Mouse (Mus musculus): ENCODE measurements around the gene Bcas3. TPM values are rescaled to one million over a fixed set of nuclear protein-coding genes. Genes with fewer than 3 reads are reported as not detected.
A peak's percentile ranks its signal among the peaks of the same experiment; 100 is the strongest.

The Bcas3 gene
- polyA plus RNA-seq, 1 experiment from 2014 or later = 24.8 TPM

- 3% methylated on average over 18 of the region's 18 CpGs for WGBS
- no peaks in the 10 kb centered on the region for H3K9me3 ChIP-seq (ENCODE audit: control insufficient read depth, low read length)
- H3K27me3 ChIP-seq (replicated peaks; ENCODE audit: control insufficient read depth, insufficient read depth, low read length) = peaks cover 100% of the 10 kb centered on the region
- DNase-seq (ENCODE audit: low spot score) (no peak), ATAC-seq (replicated peaks; ENCODE audit: low FRiP score) (no peak)
- H3K4me1 ChIP-seq (replicated peaks; ENCODE audit: control insufficient read depth, insufficient read depth, low read length) = peaks cover 17% of the 10 kb centered on the region
- H3K36me3 ChIP-seq (ENCODE audit: control insufficient read depth, insufficient read depth, low read length) = no peaks in the 10 kb centered on the region
- peak overlapping the region; percentile 60 for H3K4me2 ChIP-seq
- 0 out of 2 replicates have a peak overlapping the region, but pooled peaks have one; percentile 35 for H3K9ac ChIP-seq (ENCODE audit: low read depth, low read length)
- no peak overlapping the region for H3K27ac ChIP-seq (ENCODE audit: low read depth, low read length)
- peak overlapping the region; percentile 38 for H3K4me3 ChIP-seq (ENCODE audit: low read depth, low read length)
These were observed 484.3 kb downstream of the Bcas3 start for GRCm38 (mm10) chr11:85837291-85837647.

- Histone ChIP-seq H3K4me1 (replicated peaks; ENCODE audit: control insufficient read depth, insufficient read depth, low read length) (peaks cover 14% of the 10 kb centered on the region), H3K4me3 (ENCODE audit: low read depth, low read length) (peak overlapping the region; percentile 38), H3K9ac (ENCODE audit: low read depth, low read length) (peak overlapping the region; percentile 39), H3K36me3 (ENCODE audit: control insufficient read depth, insufficient read depth, low read length) (no peaks in the 10 kb centered on the region), H3K27ac (ENCODE audit: low read depth, low read length) (no peak overlapping the region), H3K4me2 (peak overlapping the region; percentile 60), H3K9me3 (ENCODE audit: control insufficient read depth, low read length) (no peaks in the 10 kb centered on the region), H3K27me3 (replicated peaks; ENCODE audit: control insufficient read depth, insufficient read depth, low read length) (peaks cover 100% of the 10 kb centered on the region)
- under 1% methylated on average over 64 of the region's 67 CpGs for WGBS
- ATAC-seq (replicated peaks; ENCODE audit: low FRiP score) = no peak
- DNase-seq (ENCODE audit: low spot score) = peak; percentile 60
These were observed 484.9 kb downstream of the Bcas3 start for GRCm38 (mm10) chr11:85837648-85838423.

GRCm38 (mm10) chr11:85838424-85839257, 485.7 kb downstream of the Bcas3 start:
- peaks cover 99% of the 10 kb centered on the region for H3K27me3 ChIP-seq (replicated peaks; ENCODE audit: control insufficient read depth, insufficient read depth, low read length)
- no peak overlapping the region for H3K27ac ChIP-seq (ENCODE audit: low read depth, low read length)
- peak overlapping the region; percentile 38 for H3K4me3 ChIP-seq (ENCODE audit: low read depth, low read length)
- peak overlapping the region; percentile 60 for H3K4me2 ChIP-seq
- 12% methylated on average over 20 of the region's 20 CpGs for WGBS
- ATAC-seq (replicated peaks; ENCODE audit: low FRiP score) = no peak
- H3K4me1 ChIP-seq (replicated peaks; ENCODE audit: control insufficient read depth, insufficient read depth, low read length) = peaks cover 11% of the 10 kb centered on the region
- no peaks in the 10 kb centered on the region for H3K9me3 ChIP-seq (ENCODE audit: control insufficient read depth, low read length)
- DNase-seq (ENCODE audit: low spot score) = no peak
- 0 out of 2 replicates have a peak overlapping the region, but pooled peaks have one; percentile 39 for H3K9ac ChIP-seq (ENCODE audit: low read depth, low read length)
- no peaks in the 10 kb centered on the region for H3K36me3 ChIP-seq (ENCODE audit: control insufficient read depth, insufficient read depth, low read length)

GRCm38 (mm10) chr11:85839258-85840030, 486.5 kb downstream of the Bcas3 start:
- Histone ChIP-seq H3K36me3 (ENCODE audit: control insufficient read depth, insufficient read depth, low read length) (no peaks in the 10 kb centered on the region), H3K9ac (ENCODE audit: low read depth, low read length) (no peak overlapping the region), H3K4me1 (replicated peaks; ENCODE audit: control insufficient read depth, insufficient read depth, low read length) (peaks cover 15% of the 10 kb centered on the region), H3K9me3 (ENCODE audit: control insufficient read depth, low read length) (no peaks in the 10 kb centered on the region), H3K27ac (ENCODE audit: low read depth, low read length) (no peak overlapping the region), H3K4me3 (ENCODE audit: low read depth, low read length) (no peak overlapping the region; the same call in 1 of the 2 replicates), H3K27me3 (replicated peaks; ENCODE audit: control insufficient read depth, insufficient read depth, low read length) (peaks cover 97% of the 10 kb centered on the region), H3K4me2 (no peak overlapping the region; the same call in 1 of the 2 replicates)
- 13% methylated on average over 7 of the region's 7 CpGs for WGBS
- DNase-seq (ENCODE audit: low spot score) = no peak
- no peak for ATAC-seq (replicated peaks; ENCODE audit: low FRiP score)

DNA sequence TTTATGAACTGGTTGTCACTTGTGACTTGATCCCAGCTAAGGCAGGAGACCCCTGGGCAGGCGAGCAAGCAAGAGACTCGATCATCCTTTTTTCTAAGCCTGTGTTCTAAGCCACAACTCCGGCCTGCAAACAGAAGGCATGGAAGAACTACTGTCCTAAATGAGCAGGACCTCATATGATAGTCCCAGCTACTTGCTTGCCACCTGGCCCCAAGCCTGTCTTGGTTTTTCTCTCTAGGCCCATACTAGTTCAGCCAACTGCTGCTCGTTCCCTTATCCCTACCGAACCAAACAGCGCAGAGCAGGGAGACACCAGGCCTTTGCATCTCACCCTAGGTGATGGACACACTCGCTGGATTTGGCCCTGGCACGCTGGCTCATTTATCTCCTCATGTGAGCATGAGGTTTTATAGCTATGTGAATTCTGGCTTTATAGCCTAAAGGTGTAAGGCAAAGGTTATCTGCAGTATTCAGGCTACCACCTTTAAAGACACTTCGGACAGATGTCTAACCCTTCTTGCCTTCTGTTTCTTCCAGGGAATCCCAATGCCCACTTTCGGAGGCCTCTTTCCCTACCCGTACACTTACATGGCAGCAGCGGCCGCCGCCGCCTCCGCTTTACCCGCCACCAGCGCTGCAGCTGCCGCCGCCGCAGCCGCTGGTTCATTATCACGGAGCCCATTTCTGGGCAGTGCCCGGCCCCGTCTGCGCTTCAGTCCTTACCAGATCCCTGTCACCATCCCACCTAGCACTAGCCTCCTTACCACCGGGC, 487.2 kb downstream of the Bcas3 start:
- 7% methylated on average over 27 of the region's 27 CpGs for WGBS
- DNase-seq (ENCODE audit: low spot score) (no peak), ATAC-seq (replicated peaks; ENCODE audit: low FRiP score) (no peak)
- no peak overlapping the region for H3K27ac ChIP-seq (ENCODE audit: low read depth, low read length)
- 0 out of 2 replicates have a peak overlapping the region, but pooled peaks have one; percentile 12 for H3K9ac ChIP-seq (ENCODE audit: low read depth, low read length)
- no peaks in the 10 kb centered on the region for H3K36me3 ChIP-seq (ENCODE audit: control insufficient read depth, insufficient read depth, low read length)
- peak overlapping the region; percentile 47 for H3K4me2 ChIP-seq
- H3K9me3 ChIP-seq (ENCODE audit: control insufficient read depth, low read length) = no peaks in the 10 kb centered on the region
- H3K4me1 ChIP-seq (replicated peaks; ENCODE audit: control insufficient read depth, insufficient read depth, low read length) = peaks cover 17% of the 10 kb centered on the region
- peak overlapping the region; percentile 13 for H3K4me3 ChIP-seq (ENCODE audit: low read depth, low read length)
- peaks cover 97% of the 10 kb centered on the region for H3K27me3 ChIP-seq (replicated peaks; ENCODE audit: control insufficient read depth, insufficient read depth, low read length)

- 6% methylated on average over 21 of the region's 21 CpGs for WGBS
- Histone ChIP-seq H3K4me1 (replicated peaks; ENCODE audit: control insufficient read depth, insufficient read depth, low read length) (peaks cover 17% of the 10 kb centered on the region), H3K9ac (ENCODE audit: low read depth, low read length) (0 out of 2 replicates have a peak overlapping the region, but pooled peaks have one; percentile 12), H3K27me3 (replicated peaks; ENCODE audit: control insufficient read depth, insufficient read depth, low read length) (peaks cover 97% of the 10 kb centered on the region), H3K27ac (ENCODE audit: low read depth, low read length) (no peak overlapping the region), H3K9me3 (ENCODE audit: control insufficient read depth, low read length) (no peaks in the 10 kb centered on the region), H3K4me2 (peak overlapping the region; percentile 47), H3K4me3 (ENCODE audit: low read depth, low read length) (peak overlapping the region; percentile 13), H3K36me3 (ENCODE audit: control insufficient read depth, insufficient read depth, low read length) (no peaks in the 10 kb centered on the region)
- ATAC-seq (replicated peaks; ENCODE audit: low FRiP score) (no peak), DNase-seq (ENCODE audit: low spot score) (no peak)
These were observed 487.8 kb downstream of the Bcas3 start for GRCm38 (mm10) chr11:85840803-85841145.

DNA sequence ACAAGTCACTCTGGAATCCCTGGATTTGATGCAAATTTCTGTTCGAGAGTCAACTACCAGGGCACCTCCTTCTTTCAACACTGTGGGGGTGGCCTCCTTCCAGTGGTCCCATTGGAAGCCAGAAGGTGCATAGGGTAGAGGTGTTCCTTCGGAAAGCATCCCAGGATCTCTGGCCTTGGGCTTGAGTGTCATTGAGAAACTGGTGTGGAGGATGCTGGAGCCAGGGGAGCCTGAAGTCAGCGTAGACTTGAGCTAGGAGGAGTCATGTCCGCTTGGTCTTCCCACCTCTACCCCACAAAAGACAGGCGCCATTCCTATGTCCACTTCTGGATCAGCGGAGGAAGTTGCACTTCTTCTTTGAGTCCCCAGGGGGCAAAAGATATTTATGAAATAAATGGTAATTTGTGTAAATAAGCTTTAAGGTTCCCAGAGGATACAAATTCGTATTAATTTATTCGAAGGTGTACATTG, 488.3 kb downstream of the Bcas3 start:
- H3K4me3 ChIP-seq (ENCODE audit: low read depth, low read length) = peak overlapping the region; percentile 13; the same call in 1 of the 2 replicates
- peak overlapping the region; percentile 67 for H3K4me2 ChIP-seq
- no peak overlapping the region for H3K9ac ChIP-seq (ENCODE audit: low read depth, low read length)
- no peak overlapping the region for H3K27ac ChIP-seq (ENCODE audit: low read depth, low read length)
- DNase-seq (ENCODE audit: low spot score) = no peak
- peaks cover 17% of the 10 kb centered on the region for H3K4me1 ChIP-seq (replicated peaks; ENCODE audit: control insufficient read depth, insufficient read depth, low read length)
- no peaks in the 10 kb centered on the region for H3K36me3 ChIP-seq (ENCODE audit: control insufficient read depth, insufficient read depth, low read length)
- peaks cover 97% of the 10 kb centered on the region for H3K27me3 ChIP-seq (replicated peaks; ENCODE audit: control insufficient read depth, insufficient read depth, low read length)
- WGBS = 16% methylated on average over 8 of the region's 8 CpGs
- ATAC-seq (replicated peaks; ENCODE audit: low FRiP score) = no peak
- no peaks in the 10 kb centered on the region for H3K9me3 ChIP-seq (ENCODE audit: control insufficient read depth, low read length)
